Mouse (Mus musculus): ENCODE results near the gene Gm773. TPM values are rescaled to one million over a fixed set of nuclear protein-coding genes. Genes with fewer than 3 reads are reported as not detected.
"Not testable (repeated sequence)": the region's sequence is repeated elsewhere in the genome, so short reads cannot be mapped to it uniquely, and the experiment has no call there.

The Gm773 gene
- polyA plus RNA-seq (2014; fragmentation: Nextera tagmentation; extraction: Ambion mirVana): not detected in 2 replicates

DNA sequence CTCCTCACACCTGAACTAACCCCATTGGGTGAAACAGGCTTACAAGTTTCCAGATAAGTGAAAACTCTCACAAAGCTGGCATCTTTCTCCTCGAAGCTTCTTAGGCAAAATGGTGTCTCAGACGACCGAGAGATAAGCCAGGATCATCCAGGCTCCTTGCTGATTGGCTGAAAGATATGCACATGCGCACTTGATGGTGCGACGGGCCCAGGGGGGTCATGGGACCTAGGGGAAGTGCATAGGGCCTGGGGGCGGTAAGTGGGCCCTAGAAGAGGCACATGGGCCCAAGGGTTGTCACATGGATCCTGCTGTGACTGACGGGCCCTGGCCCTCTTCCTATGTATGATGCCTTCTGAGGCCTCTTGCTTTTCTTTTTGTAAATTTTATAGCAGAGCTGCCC, at the start of gene Gm773:
TSS of gene Gm773 (minus strand) at position 111 of the 400 bp plus-strand sequence.
- ATAC-seq (ENCODE audit: low FRiP score): no peak
- 89% methylated on average over 8 of the region's 8 CpGs for WGBS

GRCm38 (mm10) chrX:56186449-56186848, 26.2 kb downstream of the Gm773 start:
- not testable (repeated sequence) for ATAC-seq (ENCODE audit: low FRiP score); H3K27ac ChIP-seq; H3K27me3 ChIP-seq (ENCODE audit: control insufficient read depth, insufficient read depth, low read length); H3K36me3 ChIP-seq (replicated peaks; ENCODE audit: control insufficient read depth, insufficient read depth); H3K4me1 ChIP-seq (replicated peaks; ENCODE audit: control insufficient read depth, insufficient read depth, low read length); H3K4me2 ChIP-seq (replicated peaks); H3K4me3 ChIP-seq (replicated peaks; ENCODE audit: low read length); H3K9ac ChIP-seq; DNase-seq (ENCODE audit: low spot score); H3K9me3 ChIP-seq (ENCODE audit: control insufficient read depth, low read length)
- no CpG with 5 or more reads among the region's 1 CpGs for WGBS

More for the DNA sequence above, at the start of gene Gm773:
- H3K9me3 ChIP-seq (ENCODE audit: control insufficient read depth, low read length): no peaks in the 10 kb centered on the region
- H3K9ac ChIP-seq: no peak within 1 kb of the TSS
- no peak within 1 kb of the TSS for H3K27ac ChIP-seq
- H3K4me3 ChIP-seq (replicated peaks; ENCODE audit: low read length): no peak within 1 kb of the TSS
- H3K4me2 ChIP-seq (replicated peaks): no peak within 1 kb of the TSS
- no peaks in the 10 kb centered on the region for H3K4me1 ChIP-seq (replicated peaks; ENCODE audit: control insufficient read depth, insufficient read depth, low read length)
- no peaks in the 10 kb centered on the region for H3K27me3 ChIP-seq (ENCODE audit: control insufficient read depth, insufficient read depth, low read length)
- no peak for DNase-seq (ENCODE audit: low spot score)
- no peaks in the 10 kb centered on the region for H3K36me3 ChIP-seq (replicated peaks; ENCODE audit: control insufficient read depth, insufficient read depth)

DNA sequence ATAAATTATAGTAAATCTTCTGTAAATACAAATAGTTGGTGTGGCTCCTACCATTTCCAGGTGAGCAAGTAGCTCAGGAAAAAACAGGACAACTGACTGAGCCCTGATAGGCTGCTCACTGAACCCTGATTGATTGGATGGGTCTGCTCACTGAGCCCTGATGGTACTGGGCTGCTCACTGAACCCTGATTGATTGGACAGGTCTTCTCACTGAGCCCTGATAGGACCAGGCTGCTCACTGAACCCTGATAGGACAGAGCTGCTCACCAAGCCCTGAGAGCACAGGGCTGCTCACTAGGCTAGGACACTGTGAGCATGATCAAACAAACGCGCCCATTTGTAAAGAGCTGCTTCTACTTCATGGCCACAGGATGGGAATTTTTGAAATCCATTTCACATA, 61.3 kb downstream of the Gm773 start:
- Histone ChIP-seq H3K9ac (no peak overlapping the region), H3K36me3 (replicated peaks; ENCODE audit: control insufficient read depth, insufficient read depth) (no peaks in the 10 kb centered on the region), H3K4me3 (replicated peaks; ENCODE audit: low read length) (no peak overlapping the region), H3K9me3 (ENCODE audit: control insufficient read depth, low read length) (no peaks in the 10 kb centered on the region), H3K27me3 (ENCODE audit: control insufficient read depth, insufficient read depth, low read length) (no peaks in the 10 kb centered on the region), H3K27ac (no peak overlapping the region), H3K4me2 (replicated peaks) (no peak overlapping the region), H3K4me1 (replicated peaks; ENCODE audit: control insufficient read depth, insufficient read depth, low read length) (no peaks in the 10 kb centered on the region)
- DNase-seq (ENCODE audit: low spot score) (no peak), ATAC-seq (ENCODE audit: low FRiP score) (peak; percentile 71; the same call in 1 of the 2 replicates)
- 89% methylated on average over 2 of the region's 2 CpGs for WGBS

Other genes starting within 250 kb of the Gm773 start
- gene 3830403N18Rik, start 76.3 kb downstream of the Gm773 start, polyA plus RNA-seq (2014; fragmentation: Nextera tagmentation; extraction: Ambion mirVana): 0.32 and 0.61 TPM in 2 replicates
- 5.0 and 7.8 TPM in 2 replicates for gene Zfp449, start 133.5 kb upstream of the Gm773 start, polyA plus RNA-seq (2014; fragmentation: Nextera tagmentation; extraction: Ambion mirVana)
- 30.2 and 34.4 TPM in 2 replicates for gene Smim10l2a, start 161.7 kb upstream of the Gm773 start, polyA plus RNA-seq (2014; fragmentation: Nextera tagmentation; extraction: Ambion mirVana)
- 1.1 and 1.9 TPM in 2 replicates for gene Gm2174, start 235.1 kb upstream of the Gm773 start, polyA plus RNA-seq (2014; fragmentation: Nextera tagmentation; extraction: Ambion mirVana)
- gene Ints6l, start 242.0 kb upstream of the Gm773 start, polyA plus RNA-seq (2014; fragmentation: Nextera tagmentation; extraction: Ambion mirVana): 19.2 and 19.6 TPM in 2 replicates